Comparison of ENCODE assay signal across 8 mouse cellular contexts in the genomic region with DNA sequence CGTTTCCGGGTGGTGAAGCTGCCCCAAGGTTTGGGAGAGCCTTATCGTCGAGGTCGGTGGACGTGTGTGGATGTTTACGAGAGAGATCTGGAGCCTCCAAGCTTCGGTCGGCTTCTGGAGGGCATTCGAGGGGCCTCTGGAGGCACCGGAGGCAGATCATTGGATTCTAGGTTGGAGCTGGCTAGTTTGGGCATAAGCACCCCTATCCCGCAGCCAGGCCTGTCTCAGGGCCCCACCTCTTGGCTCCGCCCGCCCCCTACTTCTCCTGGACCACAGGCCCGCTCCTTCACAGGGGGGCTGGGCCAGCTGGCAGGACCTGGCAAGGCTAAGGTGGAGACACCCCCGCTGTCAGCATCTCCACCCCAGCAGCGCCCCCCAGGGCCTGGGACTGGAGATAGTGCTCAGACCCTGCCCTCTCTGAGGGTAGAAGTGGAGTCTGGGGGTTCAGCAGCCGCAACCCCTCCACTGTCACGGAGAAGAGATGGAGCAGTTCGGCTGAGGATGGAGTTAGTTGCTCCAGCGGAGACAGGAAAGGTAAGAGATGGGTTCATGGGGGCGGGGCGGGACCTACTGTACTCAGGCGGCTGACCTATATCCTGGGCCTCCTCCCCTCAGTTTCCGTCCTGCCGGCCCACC. TPM values are rescaled to one million over a fixed set of nuclear protein-coding genes. Genes with fewer than 3 reads are reported as not detected.
DNase-seq lines count a peak whose midpoint lies in the region; ATAC-seq and TF ChIP-seq lines count a peak whose summit lies in the region.

No protein-coding gene starts in this region.

- peak overlapping the region; percentile 65 for H3K9ac ChIP-seq in forebrain, embryonic 15.5 days (replicated peaks)
- peak overlapping the region; percentile 77 for H3K9ac ChIP-seq in intestine, embryonic 14.5 days (ENCODE audit: low read length)
- peak overlapping the region; percentile 72 for H3K9ac ChIP-seq in neural tube, embryonic 15.5 days (replicated peaks)

- no peaks in the 10 kb centered on the region for H3K9me3 ChIP-seq in forebrain, embryonic 15.5 days
- no peaks in the 10 kb centered on the region for H3K9me3 ChIP-seq in intestine, embryonic 14.5 days (ENCODE audit: control insufficient read depth, low read length)
- H3K9me3 ChIP-seq in neural tube, embryonic 15.5 days (replicated peaks) = no peaks in the 10 kb centered on the region

- ATAC-seq in forebrain, embryonic 15.5 days (replicated peaks) = peak; percentile 17; the same call in 1 of the 2 replicates
- ATAC-seq in intestine, embryonic 14.5 days (replicated peaks; ENCODE audit: low FRiP score, low TSS enrichment, low read depth) = no peak
- 0 out of 2 replicates have a peak, but pooled peaks have one; percentile 12 for ATAC-seq in neural tube, embryonic 15.5 days (ENCODE audit: low FRiP score)

- peaks cover 46% of the 10 kb centered on the region for H3K4me1 ChIP-seq in forebrain, embryonic 15.5 days
- H3K4me1 ChIP-seq in intestine, embryonic 14.5 days (replicated peaks; ENCODE audit: control insufficient read depth, insufficient read depth, low read length) = peaks cover 22% of the 10 kb centered on the region
- peaks cover 10% of the 10 kb centered on the region for H3K4me1 ChIP-seq in lung, adult 2 months (ENCODE audit: control insufficient read depth, insufficient read depth, low read length)
- peaks cover 40% of the 10 kb centered on the region for H3K4me1 ChIP-seq in neural tube, embryonic 15.5 days

- H3K4me3 ChIP-seq in forebrain, embryonic 15.5 days = peak overlapping the region; percentile 71
- H3K4me3 ChIP-seq in intestine, embryonic 14.5 days (ENCODE audit: low read depth, low read length) = peak overlapping the region; percentile 88
- peak overlapping the region; percentile 81 for H3K4me3 ChIP-seq in lung, adult 2 months (replicated peaks; ENCODE audit: extremely low read depth, low read depth, low read length)
- H3K4me3 ChIP-seq in neural tube, embryonic 15.5 days (replicated peaks) = peak overlapping the region; percentile 60

- peak overlapping the region; percentile 87 for H3K4me2 ChIP-seq in forebrain, embryonic 15.5 days (replicated peaks)
- H3K4me2 ChIP-seq in intestine, embryonic 14.5 days (ENCODE audit: low read length) = peak overlapping the region; percentile 97
- peak overlapping the region; percentile 97 for H3K4me2 ChIP-seq in neural tube, embryonic 15.5 days

- WGBS in forebrain, embryonic 15.5 days = 3% methylated on average over 26 of the region's 26 CpGs
- 3% methylated on average over 26 of the region's 26 CpGs for WGBS in intestine, embryonic 14.5 days
- 3% methylated on average over 26 of the region's 26 CpGs for WGBS in lung, adult 2 months
- 3% methylated on average over 26 of the region's 26 CpGs for WGBS in neural tube, embryonic 15.5 days

- H3K36me3 ChIP-seq in forebrain, embryonic 15.5 days = peaks cover 12% of the 10 kb centered on the region; the same call in 1 of the 2 replicates
- H3K36me3 ChIP-seq in intestine, embryonic 14.5 days (ENCODE audit: control insufficient read depth, insufficient read depth, low read length) = peaks cover 19% of the 10 kb centered on the region
- H3K36me3 ChIP-seq in neural tube, embryonic 15.5 days = peaks cover 14% of the 10 kb centered on the region

- no peaks in the 10 kb centered on the region for H3K27me3 ChIP-seq in forebrain, embryonic 15.5 days
- H3K27me3 ChIP-seq in intestine, embryonic 14.5 days (replicated peaks; ENCODE audit: control insufficient read depth, insufficient read depth, low read length) = no peaks in the 10 kb centered on the region
- H3K27me3 ChIP-seq in neural tube, embryonic 15.5 days (replicated peaks) = no peaks in the 10 kb centered on the region

- peak overlapping the region; percentile 89 for H3K27ac ChIP-seq in forebrain, embryonic 15.5 days (replicated peaks)
- H3K27ac ChIP-seq in intestine, embryonic 14.5 days (ENCODE audit: low read depth) = peak overlapping the region; percentile 93
- H3K27ac ChIP-seq in neural tube, embryonic 15.5 days (replicated peaks) = peak overlapping the region; percentile 86

- DNase-seq in heart, adult 11 months = peak; percentile 98
- DNase-seq in heart, adult 8-10 months (ENCODE audit: low spot score) = no peak
- DNase-seq in cerebellum, adult 11-12 months = peak; percentile 81
- DNase-seq in intestine, embryonic 14.5 days (ENCODE audit: low spot score) = peak; percentile 70
- DNase-seq in lung, adult 2 months = peak; percentile 60
- no peak for DNase-seq in layer of hippocampus, adult 8-10 months (ENCODE audit: low spot score in 2 of 2)

- no peak for TF ChIP-seq POLR2A in lung, adult 2 months (IDR thresholded peaks at IDR 0.05; ENCODE audit: borderline replicate concordance, extremely low read depth, low read depth, low read length)

- TF ChIP-seq CTCF in lung, adult 2 months (IDR thresholded peaks at IDR 0.05; ENCODE audit: insufficient read depth, low read length) = no peak

RNA-seq across cellular contexts. Expression of gene Tsc22d4, which starts 1.9 kb away (rescaled TPM):
- 100 to 1,000 TPM; 237 to 281 (median 242) TPM for total RNA-seq in heart, adult 8-10 months (2022)
- polyA plus RNA-seq in forebrain, embryonic 15.5 days (2015; fragmentation: Nextera tagmentation; extraction: Ambion mirVana) = 75.6 and 76.1 TPM in 2 replicates
- polyA plus RNA-seq in intestine, embryonic 14.5 days (2014; fragmentation: Nextera tagmentation; extraction: Ambion mirVana) = 121 and 125 TPM in 2 replicates
- polyA plus RNA-seq in lung, adult 2 months (2012; rRNA removed) = 103 and 110 TPM in 2 replicates
- polyA plus RNA-seq in neural tube, embryonic 15.5 days (2015; fragmentation: Nextera tagmentation; extraction: Ambion mirVana) = 110 and 134 TPM in 2 replicates
- total RNA-seq in layer of hippocampus, adult 8-10 months (2022) = 100 to 1,000 TPM; 146 to 236 (median 178) TPM

RNA-seq across cellular contexts. Expression of gene Nyap1, which starts 6.0 kb away (rescaled TPM):
- total RNA-seq in heart, adult 8-10 months (2022) = under 1 TPM; 0.35 to 0.89 (median 0.81) TPM
- polyA plus RNA-seq in forebrain, embryonic 15.5 days (2015; fragmentation: Nextera tagmentation; extraction: Ambion mirVana) = 43.6 and 45.6 TPM in 2 replicates
- 1.5 and 1.9 TPM in 2 replicates for polyA plus RNA-seq in intestine, embryonic 14.5 days (2014; fragmentation: Nextera tagmentation; extraction: Ambion mirVana)
- 2.3 and 2.4 TPM in 2 replicates for polyA plus RNA-seq in lung, adult 2 months (2012; rRNA removed)
- polyA plus RNA-seq in neural tube, embryonic 15.5 days (2015; fragmentation: Nextera tagmentation; extraction: Ambion mirVana) = 32.7 and 41.3 TPM in 2 replicates
- total RNA-seq in layer of hippocampus, adult 8-10 months (2022) = 10 to 100 TPM; 64.7 to 77.5 (median 68.4) TPM

RNA-seq across cellular contexts. Expression of gene Ppp1r35, which starts 31.2 kb away (rescaled TPM):
- 10 to 100 TPM in 1 of 4 experiments, 1 to 10 TPM in 3; 7.9 to 12.7 (median 8.6) TPM for total RNA-seq in heart, adult 8-10 months (2022)
- 36.9 and 42.4 TPM in 2 replicates for polyA plus RNA-seq in forebrain, embryonic 15.5 days (2015; fragmentation: Nextera tagmentation; extraction: Ambion mirVana)
- polyA plus RNA-seq in intestine, embryonic 14.5 days (2014; fragmentation: Nextera tagmentation; extraction: Ambion mirVana) = 25.5 and 35.4 TPM in 2 replicates
- polyA plus RNA-seq in lung, adult 2 months (2012; rRNA removed) = 32.7 and 46.7 TPM in 2 replicates
- 38.2 and 42.3 TPM in 2 replicates for polyA plus RNA-seq in neural tube, embryonic 15.5 days (2015; fragmentation: Nextera tagmentation; extraction: Ambion mirVana)
- total RNA-seq in layer of hippocampus, adult 8-10 months (2022) = 10 to 100 TPM; 11.5 to 16.3 (median 14.1) TPM

RNA-seq across cellular contexts. Expression of gene Mepce, which starts 40.0 kb away (rescaled TPM):
- total RNA-seq in heart, adult 8-10 months (2022) = 10 to 100 TPM; 28.9 to 34.2 (median 31.4) TPM
- polyA plus RNA-seq in forebrain, embryonic 15.5 days (2015; fragmentation: Nextera tagmentation; extraction: Ambion mirVana) = 12.3 and 12.6 TPM in 2 replicates
- 12.1 and 15.4 TPM in 2 replicates for polyA plus RNA-seq in intestine, embryonic 14.5 days (2014; fragmentation: Nextera tagmentation; extraction: Ambion mirVana)
- polyA plus RNA-seq in lung, adult 2 months (2012; rRNA removed) = 43.3 and 44.2 TPM in 2 replicates
- polyA plus RNA-seq in neural tube, embryonic 15.5 days (2015; fragmentation: Nextera tagmentation; extraction: Ambion mirVana) = 10.0 and 12.7 TPM in 2 replicates
- 10 to 100 TPM; 44.6 to 52.9 (median 48.3) TPM for total RNA-seq in layer of hippocampus, adult 8-10 months (2022)

RNA-seq across cellular contexts. Expression of gene Zcwpw1, which starts 40.2 kb away (rescaled TPM):
- under 1 TPM; 0.31 to 0.57 (median 0.54) TPM for total RNA-seq in heart, adult 8-10 months (2022)
- 10.4 and 11.3 TPM in 2 replicates for polyA plus RNA-seq in forebrain, embryonic 15.5 days (2015; fragmentation: Nextera tagmentation; extraction: Ambion mirVana)
- polyA plus RNA-seq in intestine, embryonic 14.5 days (2014; fragmentation: Nextera tagmentation; extraction: Ambion mirVana) = 14.4 and 17.9 TPM in 2 replicates
- 0.49 and 0.60 TPM in 2 replicates for polyA plus RNA-seq in lung, adult 2 months (2012; rRNA removed)
- polyA plus RNA-seq in neural tube, embryonic 15.5 days (2015; fragmentation: Nextera tagmentation; extraction: Ambion mirVana) = 14.9 and 17.0 TPM in 2 replicates
- 1 to 10 TPM; 6.7 to 9.1 (median 7.5) TPM for total RNA-seq in layer of hippocampus, adult 8-10 months (2022)

Comparison
In these comparisons a context has a peak if more than half of its experiments do, and no peak if none do; other contexts are left out.
1. DNase-seq: peak in heart, adult 11 months (single experiment), cerebellum, adult 11-12 months (single experiment), intestine, embryonic 14.5 days (single experiment) and lung, adult 2 months (single experiment); none in heart, adult 8-10 months (single experiment) and layer of hippocampus, adult 8-10 months (0 of 2).
2. Peak in every context shown above with its lines, with median percentiles within 50 percentile points of each other: H3K27ac ChIP-seq, H3K4me2 ChIP-seq, H3K4me3 ChIP-seq and H3K9ac ChIP-seq.